Comparison of ENCODE assay signal across 8 mouse cellular contexts in the genomic region with DNA sequence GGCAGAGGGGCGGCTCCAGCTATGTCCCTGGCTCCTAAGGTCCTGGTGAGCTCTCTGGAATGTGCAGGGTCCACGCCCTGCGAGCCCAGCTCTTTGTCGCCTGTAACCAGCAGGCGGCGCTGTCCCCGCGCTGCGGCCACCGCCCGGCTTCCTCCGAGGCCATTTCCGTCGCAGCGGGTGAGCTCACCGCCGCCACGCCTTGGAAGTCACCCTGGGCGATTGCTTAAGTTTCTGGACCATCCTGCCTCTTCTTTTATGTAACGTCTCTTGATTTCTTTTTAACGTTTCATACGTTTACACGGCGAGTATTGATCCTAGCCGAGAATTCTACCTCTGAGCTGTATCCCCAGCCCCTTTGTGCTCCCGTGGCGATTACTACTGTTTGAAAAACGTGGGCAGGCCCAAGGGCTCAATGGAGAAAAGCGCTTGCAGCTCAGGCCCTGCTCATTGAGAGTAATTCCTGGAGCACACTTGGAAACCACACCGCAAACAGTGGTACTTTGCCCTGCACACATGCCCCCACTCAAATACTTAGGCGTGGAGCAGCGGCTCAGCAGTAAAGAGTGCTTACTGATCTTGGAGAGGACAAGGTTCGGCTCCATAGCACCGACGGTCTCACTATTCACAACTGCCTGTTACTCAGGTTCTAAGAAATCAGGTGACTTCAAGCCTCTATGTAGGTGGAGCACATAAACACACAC. TPM values are rescaled to one million over a fixed set of nuclear protein-coding genes. Genes with fewer than 3 reads are reported as not detected.
DNase-seq lines count a peak whose midpoint lies in the region; ATAC-seq and TF ChIP-seq lines count a peak whose summit lies in the region.

No protein-coding gene starts in this region.

- peak; percentile 100 for TF ChIP-seq CTCF in Patski (IDR thresholded peaks at IDR 0.05)

- 2% methylated on average over 35 of the region's 35 CpGs for WGBS in hindbrain, embryonic 14.5 days

- POLR2A ChIA-PET in Patski (lab: Charles Lee), result interaction anchor here (0.5 to 6.0 kb wide), 8 partner anchors 15 to 402 kb away, joined by 3 to 38 read pairs (median 3); a partner anchor contains a TSS

- ATAC-seq in Patski, result peak; percentile 81
- peak; percentile 79 for ATAC-seq in hindbrain, embryonic 14.5 days (ENCODE audit: low FRiP score)

- H3K9ac ChIP-seq in hindbrain, embryonic 14.5 days, result peak overlapping the region; percentile 67

- H3K4me3 ChIP-seq in hindbrain, embryonic 14.5 days (replicated peaks; ENCODE audit: low read length), result peak overlapping the region; percentile 38

- peaks cover 55% of the 10 kb centered on the region for H3K4me1 ChIP-seq in hindbrain, embryonic 14.5 days (replicated peaks; ENCODE audit: control insufficient read depth, insufficient read depth, low read length)

- no peak for DNase-seq in Patski (ENCODE audit: low read depth, low spot score)
- DNase-seq in cerebellum, postnatal 14 days, result peak; percentile 98
- DNase-seq in frontal cortex, postnatal 25 days (ENCODE audit: low spot score in 2 of 2), result peak; percentile 92 to 96
- DNase-seq in hindbrain, embryonic 14.5 days (ENCODE audit: low spot score), result peak; percentile 94
- peak; percentile 95 to 97 for DNase-seq in layer of hippocampus, postnatal 25 days (ENCODE audit: extremely low spot score in 1 of 2, low spot score in 1 of 2)
- DNase-seq in lung, postnatal 14 days, result peak; percentile 98
- peak; percentile 96 for DNase-seq in ovary, postnatal 36 days (ENCODE audit: low spot score)
- DNase-seq in thymus, postnatal 25 days, result peak; percentile 94

- in situ Hi-C loops in Patski (cut with MboI; ENCODE audit: low pct_unique_long_range_greater_than_20kb), result loop anchor here (5.0 kb wide), 1 partner anchor 51 kb away; no protein-coding TSS in a partner anchor

- CTCF ChIA-PET in Patski (lab: Charles Lee), result interaction anchor here (0.8 to 3.7 kb wide), 29 partner anchors 8 to 125 kb away, joined by 3 to 36 read pairs (median 5); a partner anchor contains a TSS

- H3K36me3 ChIP-seq in hindbrain, embryonic 14.5 days (replicated peaks; ENCODE audit: control insufficient read depth, insufficient read depth), result no peaks in the 10 kb centered on the region

- no peaks in the 10 kb centered on the region for H3K27me3 ChIP-seq in Patski
- H3K27me3 ChIP-seq in hindbrain, embryonic 14.5 days (ENCODE audit: control insufficient read depth, insufficient read depth, low read length), result no peaks in the 10 kb centered on the region

- peak overlapping the region; percentile 94 for H3K27ac ChIP-seq in hindbrain, embryonic 14.5 days

- H3K9me3 ChIP-seq in hindbrain, embryonic 14.5 days (ENCODE audit: control insufficient read depth, low read length), result no peaks in the 10 kb centered on the region

- H3K4me2 ChIP-seq in hindbrain, embryonic 14.5 days (replicated peaks), result peak overlapping the region; percentile 91

RNA-seq across cellular contexts. Expression of a gene that starts 36.4 kb away (rescaled TPM):
- 210 TPM for polyA plus RNA-seq in Patski (2021)
- polyA plus RNA-seq in hindbrain, embryonic 14.5 days (2014; fragmentation: Nextera tagmentation; extraction: Ambion mirVana), result 21.7 and 24.2 TPM in 2 replicates
- 10 to 100 TPM; 62.5 to 77.9 TPM for total RNA-seq in layer of hippocampus, postnatal 25 days (2021)

RNA-seq across cellular contexts. Expression of a gene that starts 39.7 kb away (rescaled TPM):
- polyA plus RNA-seq in Patski (2021), result 414 TPM
- 14,408 and 15,410 TPM in 2 replicates for polyA plus RNA-seq in hindbrain, embryonic 14.5 days (2014; fragmentation: Nextera tagmentation; extraction: Ambion mirVana)
- total RNA-seq in layer of hippocampus, postnatal 25 days (2021), result 1,000 to 10,000 TPM; 1,021 to 1,172 TPM

RNA-seq across cellular contexts. Expression of a gene that starts 39.9 kb away (rescaled TPM):
- polyA plus RNA-seq in Patski (2021), result not detected
- polyA plus RNA-seq in hindbrain, embryonic 14.5 days (2014; fragmentation: Nextera tagmentation; extraction: Ambion mirVana), result not detected in 2 replicates
- not detected for total RNA-seq in layer of hippocampus, postnatal 25 days (2021)

RNA-seq across cellular contexts. Expression of a gene that starts 58.9 kb away (rescaled TPM):
- 921 TPM for polyA plus RNA-seq in Patski (2021)
- 1,223 and 1,455 TPM in 2 replicates for polyA plus RNA-seq in hindbrain, embryonic 14.5 days (2014; fragmentation: Nextera tagmentation; extraction: Ambion mirVana)
- 100 to 1,000 TPM; 478 to 525 TPM for total RNA-seq in layer of hippocampus, postnatal 25 days (2021)

Comparison
In these comparisons a context has a peak if more than half of its experiments do, and no peak if none do; other contexts are left out.
1. RNA of a gene that starts 39.7 kb away (polyA plus RNA-seq): 14,408 to 15,410 TPM in hindbrain, embryonic 14.5 days; 414 TPM in Patski (single experiment); every median in the first group is over 10 times any median in the second.